Mouse (Mus musculus) left cerebral cortex, adult 2 months (tissue): ENCODE results near the gene B3gntl1. TPM values are rescaled to one million over a fixed set of nuclear protein-coding genes. Genes with fewer than 3 reads are reported as not detected.

ENCODE experiments used
- DNase-seq, 2 experiments: peaks; one replicate each; pipeline ENCODE4 v3.0.0; 2021 to 2022; ENCODE audit warnings: low spot score in 2 of 2, mixed read lengths in 1 of 2; ENCODE audit errors: extremely low spot score in 1 of 2
- H3K27ac ChIP-seq: fragments of 200-600 bp; 2 replicates; pipeline ENCODE4 v1.8.1; 2022
- H3K4me3 ChIP-seq: fragments of 200-600 bp; 2 replicates; pipeline ENCODE4 v1.8.1; 2022
- CTCF ChIP-seq: fragments of 200-600 bp; IDR thresholded peaks from 2 replicates; pipeline ENCODE4 v1.8.1; 2022; ENCODE audit warnings: antibody characterized with exemption, mild to moderate bottlenecking, moderate library complexity
- intact Hi-C: fragments of 180-260 bp; cut with DNase I; formaldehyde crosslinking; loops from one replicate; pipeline ENCODE4 v1.15.1; 2025
- total RNA-seq, 2 experiments: library from RNA; stranded (reverse); gene quantifications; 2 replicates each; pipeline ENCODE4 v1.2.3; 2021

The B3gntl1 gene
- total RNA-seq, 2 experiments from 2014 or later, result 6.7 to 6.8 TPM

DNA sequence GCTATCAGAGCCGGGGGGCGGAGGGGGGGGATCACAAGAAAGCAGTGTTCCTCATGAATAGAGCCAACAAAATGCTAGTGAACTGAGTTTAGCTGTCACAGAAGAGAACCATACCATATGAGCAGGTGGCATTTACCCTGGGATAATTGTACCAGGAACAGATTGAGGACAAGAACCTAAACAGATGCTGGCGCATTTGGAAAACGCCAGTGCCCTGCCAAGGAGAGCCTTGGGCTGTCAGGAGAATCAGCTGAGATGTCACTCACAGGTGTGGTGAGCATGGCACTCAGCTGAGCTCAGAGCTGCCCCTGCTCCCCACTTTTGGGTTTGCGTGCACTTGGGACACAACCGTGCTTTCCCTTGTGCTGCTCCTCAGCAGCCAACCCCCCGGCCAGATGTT is 41.5 kb downstream of the B3gntl1 start:
- intact Hi-C loops, result no loop called here

DNA sequence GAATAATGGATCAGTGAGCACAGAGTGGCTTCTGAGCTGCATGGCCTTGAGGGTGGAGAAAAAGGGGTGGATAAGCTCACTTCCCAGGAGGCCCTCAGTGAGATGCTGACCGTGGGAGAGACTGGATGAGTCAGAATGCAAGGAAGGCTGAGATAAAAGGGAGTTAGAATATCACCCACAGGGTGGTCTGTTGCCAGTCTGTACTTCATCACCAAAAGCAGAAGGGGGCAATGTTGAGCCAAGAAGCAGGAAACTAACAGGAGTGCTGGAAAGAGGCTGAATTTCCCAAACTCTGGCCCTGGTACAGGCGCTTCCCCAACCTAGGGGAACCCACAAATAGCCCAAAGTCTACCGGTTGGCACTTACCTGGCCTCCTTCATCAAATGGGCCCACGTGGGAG is 42.5 kb downstream of the B3gntl1 start:
- peak; percentile 59 for TF ChIP-seq CTCF
- Histone ChIP-seq H3K4me3 (no peak overlapping the region), H3K27ac (no peak overlapping the region)
- no peak for DNase-seq
- intact Hi-C loops, result loop anchor here (1.0 kb wide), 1 partner anchor 178 kb away; no protein-coding TSS in a partner anchor

More for the DNA sequence above, 41.5 kb downstream of the B3gntl1 start:
- Histone ChIP-seq H3K27ac (no peak overlapping the region), H3K4me3 (no peak overlapping the region)
- TF ChIP-seq CTCF, result no peak
- DNase-seq, result no peak

- Histone ChIP-seq H3K4me3 (no peak overlapping the region), H3K27ac (no peak overlapping the region)
- TF ChIP-seq CTCF, result no peak
- DNase-seq, result no peak
- intact Hi-C loops, result no loop called here
Measured at GRCm38 (mm10) chr11:121629529-121629928, 43.4 kb downstream of the B3gntl1 start.

GRCm38 (mm10) chr11:121627521-121627920 is 45.4 kb downstream of the B3gntl1 start:
- intact Hi-C loops, result no loop called here
- TF ChIP-seq CTCF, result no peak
- Histone ChIP-seq H3K27ac (no peak overlapping the region), H3K4me3 (no peak overlapping the region)
- DNase-seq, result no peak

- TF ChIP-seq CTCF, result no peak
- no peak for DNase-seq
- H3K27ac ChIP-seq, result no peak overlapping the region
- H3K4me3 ChIP-seq, result no peak overlapping the region
- intact Hi-C loops, result no loop called here
Measured at GRCm38 (mm10) chr11:121625007-121625406, 47.9 kb downstream of the B3gntl1 start.

DNA sequence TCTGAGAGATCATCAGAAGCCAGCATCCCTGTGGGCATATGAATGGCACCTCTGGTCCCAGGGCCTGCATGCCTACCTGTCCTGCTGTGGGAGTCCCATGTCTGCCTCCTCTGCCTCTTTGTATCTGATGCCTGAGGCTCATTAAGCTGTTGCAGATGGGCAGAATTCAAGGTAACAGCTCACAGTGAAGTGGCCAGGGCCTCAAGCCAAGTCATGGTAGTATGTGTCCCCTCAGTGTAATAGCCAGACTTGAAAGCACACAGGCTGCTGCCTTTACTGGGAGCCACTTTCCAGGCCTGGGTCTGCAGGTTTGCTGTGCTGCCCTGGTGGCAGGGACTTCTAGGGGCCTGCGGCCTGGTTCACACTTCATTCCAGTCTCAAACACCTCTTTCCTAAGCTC is 55.6 kb downstream of the B3gntl1 start:
- DNase-seq, result no peak
- no peak for TF ChIP-seq CTCF
- no peak overlapping the region for H3K4me3 ChIP-seq
- intact Hi-C loops, result no loop called here
- H3K27ac ChIP-seq, result no peak overlapping the region

- Histone ChIP-seq H3K4me3 (no peak overlapping the region), H3K27ac (no peak overlapping the region)
- TF ChIP-seq CTCF, result no peak
- DNase-seq, result no peak
- intact Hi-C loops, result no loop called here
Measured at GRCm38 (mm10) chr11:121616501-121616900, 56.5 kb downstream of the B3gntl1 start.

DNA sequence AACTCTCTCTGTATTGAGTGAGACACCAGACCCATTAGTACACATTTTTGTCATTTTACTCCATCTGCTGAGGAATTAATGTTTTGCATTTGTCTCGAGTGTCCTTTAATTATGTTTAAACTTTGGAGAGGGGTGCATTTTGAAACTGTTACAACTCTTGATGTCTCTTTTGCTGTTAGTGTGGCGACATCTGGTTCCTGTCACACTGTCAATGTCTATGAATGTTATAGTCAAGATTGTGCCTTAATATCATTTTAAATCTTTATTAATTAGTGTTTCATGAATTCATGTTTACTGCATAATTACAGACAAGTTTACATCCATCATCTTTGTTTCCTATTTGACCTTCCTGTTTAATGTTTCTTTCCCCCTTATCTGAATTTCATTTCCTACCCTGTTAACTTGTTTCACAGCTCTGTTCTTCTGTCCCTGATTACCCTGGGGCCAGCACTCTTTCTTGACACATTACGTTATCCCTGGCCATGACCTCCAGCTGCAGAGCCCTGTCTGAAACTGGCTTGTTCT is 56.9 kb downstream of the B3gntl1 start:
- no peak for DNase-seq
- Histone ChIP-seq H3K27ac (no peak overlapping the region), H3K4me3 (no peak overlapping the region)
- intact Hi-C loops, result no loop called here
- no peak for TF ChIP-seq CTCF

DNA sequence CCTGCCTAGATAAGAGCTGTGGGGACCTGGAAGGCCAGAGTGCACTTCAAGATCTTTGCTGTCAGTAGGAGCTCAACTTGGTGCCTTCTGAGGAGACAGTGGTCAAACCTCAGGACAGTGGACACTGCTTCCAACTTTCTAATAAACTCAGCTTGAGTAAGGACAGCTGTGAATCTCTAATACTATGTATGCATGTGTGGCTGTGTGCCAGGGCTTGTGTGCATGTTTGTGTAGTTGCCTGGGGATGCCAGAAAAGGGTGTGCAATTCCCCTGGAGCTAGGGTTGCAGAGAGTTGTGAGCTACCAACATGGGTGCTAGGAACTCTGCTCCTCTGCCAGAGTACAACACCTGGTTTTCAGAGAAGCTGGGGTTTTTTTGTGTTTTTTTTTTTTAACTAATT is 62.0 kb downstream of the B3gntl1 start:
- intact Hi-C loops, result no loop called here
- H3K27ac ChIP-seq, result no peak overlapping the region
- no peak overlapping the region for H3K4me3 ChIP-seq
- no peak for DNase-seq
- no peak for TF ChIP-seq CTCF

- no peak overlapping the region for H3K4me3 ChIP-seq
- H3K27ac ChIP-seq, result no peak overlapping the region
- intact Hi-C loops, result no loop called here
- no peak for TF ChIP-seq CTCF
- no peak for DNase-seq
Measured at GRCm38 (mm10) chr11:121605604-121606003, 67.3 kb downstream of the B3gntl1 start.

- Histone ChIP-seq H3K4me3 (no peak overlapping the region), H3K27ac (no peak overlapping the region)
- intact Hi-C loops, result no loop called here
- DNase-seq, result no peak
- no peak for TF ChIP-seq CTCF
Measured at GRCm38 (mm10) chr11:121601422-121601821, 71.5 kb downstream of the B3gntl1 start.

GRCm38 (mm10) chr11:121597254-121597653 is 75.7 kb downstream of the B3gntl1 start:
- no peak for TF ChIP-seq CTCF
- DNase-seq, result no peak
- H3K4me3 ChIP-seq, result no peak overlapping the region
- H3K27ac ChIP-seq, result no peak overlapping the region
- intact Hi-C loops, result loop anchor here (5.0 kb wide), 1 partner anchor 120 kb away; no protein-coding TSS in a partner anchor

- no peak for TF ChIP-seq CTCF
- intact Hi-C loops, result no loop called here
- no peak overlapping the region for H3K27ac ChIP-seq
- H3K4me3 ChIP-seq, result no peak overlapping the region
- DNase-seq, result no peak
Measured at GRCm38 (mm10) chr11:121581856-121582255, 91.1 kb downstream of the B3gntl1 start.

Other genes starting within 250 kb of the B3gntl1 start
- gene Fn3k, start 238.2 kb downstream of the B3gntl1 start, total RNA-seq, result 10 to 100 TPM; 56.4 to 57.1 TPM
- gene Tbcd, start 221.2 kb downstream of the B3gntl1 start, total RNA-seq, result 10 to 100 TPM; 34.7 to 37.1 TPM
- under 1 TPM; 0.09 to 0.16 TPM for gene Zfp750, start 153.8 kb downstream of the B3gntl1 start, total RNA-seq
- 10 to 100 TPM; 14.6 to 18.6 TPM for gene Metrnl, start 28.4 kb upstream of the B3gntl1 start, total RNA-seq
- not detected for gene Ptchd3, start 157.1 kb upstream of the B3gntl1 start, total RNA-seq